Mouse (Mus musculus) brain, embryonic 14.5 days (tissue): ENCODE results near the gene Ppp1r1a. TPM values are rescaled to one million over a fixed set of nuclear protein-coding genes. Genes with fewer than 3 reads are reported as not detected.
A peak's percentile ranks its signal among the peaks of the same experiment; 100 is the strongest.

ENCODE experiments used
- DNase-seq: peaks from one replicate; pipeline ENCODE4 v3.0.0-alpha.2; 2011; ENCODE audit warnings: low read depth
- CTCF ChIP-seq: fragments of 200-500 bp; IDR thresholded peaks from 2 replicates; pipeline ENCODE4 v1.5.1; 2012; ENCODE audit warnings: inconsistent platforms, mild to moderate bottlenecking, moderate library complexity, borderline replicate concordance; ENCODE audit not compliant: insufficient read depth, insufficient read length; ENCODE audit errors: extremely low read depth
- POLR2A ChIP-seq: fragments of 200-500 bp; IDR thresholded peaks from 2 replicates; pipeline ENCODE4 v1.6.1; 2012; ENCODE audit warnings: mild to moderate bottlenecking, inconsistent platforms, borderline replicate concordance; ENCODE audit not compliant: poor library complexity, insufficient read depth, insufficient read length, severe bottlenecking; ENCODE audit errors: extremely low read depth
- polyA plus RNA-seq: library from polyadenylated mRNA; depleted of rRNA; stranded (reverse); fragments of >200 nt; gene quantifications from 2 replicates; pipeline ENCODE4 v1.2.3, GENCODE M21; 2012; rRNA removed

Gene Ppp1r1a
- polyA plus RNA-seq, 1 experiment: 68.4 TPM

DNA sequence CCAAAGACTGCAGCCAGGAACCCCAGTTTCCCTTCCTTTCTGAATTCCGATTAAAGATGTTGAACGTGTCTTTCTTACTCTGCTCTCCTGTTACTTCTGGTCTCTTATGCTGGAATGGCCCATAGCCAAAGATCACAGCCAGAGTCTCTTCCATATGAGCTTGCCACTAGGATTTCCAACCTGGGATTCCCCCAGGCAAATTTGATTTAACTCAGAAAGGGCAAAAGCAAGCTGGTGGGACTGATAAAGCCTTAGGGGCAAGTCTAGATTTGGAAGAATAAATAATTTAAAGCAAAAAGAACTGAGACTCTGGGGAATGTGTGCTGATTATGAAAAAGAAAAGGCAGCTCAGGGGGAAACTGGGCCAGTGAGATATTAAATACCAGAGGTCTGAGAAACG is 52.7 kb downstream of the Ppp1r1a start:
- DNase-seq: peak; percentile 58
- TF ChIP-seq POLR2A: no peak
- TF ChIP-seq CTCF: no peak

- TF ChIP-seq CTCF: no peak
- no peak for TF ChIP-seq POLR2A
- peak; percentile 57 for DNase-seq
These were observed 53.3 kb downstream of the Ppp1r1a start for GRCm38 (mm10) chr15:103484490-103484889.

DNA sequence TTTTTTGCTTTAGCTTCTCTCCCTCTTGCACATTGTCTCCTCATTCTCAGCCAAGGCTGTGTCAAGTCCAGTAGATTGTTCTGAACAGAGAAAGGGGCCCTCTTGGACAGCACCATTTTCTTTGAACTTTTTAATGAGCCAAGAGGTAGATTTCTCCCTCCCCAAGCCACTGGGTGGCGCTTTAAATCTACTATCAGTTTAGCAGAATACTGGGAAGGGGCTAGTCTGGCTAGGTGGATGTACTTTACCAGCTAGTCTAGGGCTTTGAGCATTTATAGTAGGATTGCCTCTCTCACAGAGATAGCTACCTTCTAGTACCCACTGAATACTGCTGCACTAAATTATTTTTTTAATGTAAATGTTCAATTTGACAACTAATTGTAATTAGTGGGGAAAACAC is 55.3 kb downstream of the Ppp1r1a start:
- TF ChIP-seq POLR2A (no peak), CTCF (peak; percentile 59; the same call in 1 of the 2 replicates)

More for the DNA sequence above, 55.3 kb downstream of the Ppp1r1a start:
- peak; percentile 82 for DNase-seq

Other genes with a start within 250 kb of the Ppp1r1a start
- 0.30 and 0.33 TPM in 2 replicates for gene Gpr84, start 227.4 kb downstream of the Ppp1r1a start, polyA plus RNA-seq
- 20.3 and 37.5 TPM in 2 replicates for gene Zfp385a, start 197.9 kb downstream of the Ppp1r1a start, polyA plus RNA-seq
- gene Itga5, start 171.2 kb downstream of the Ppp1r1a start, polyA plus RNA-seq: 7.6 and 11.1 TPM in 2 replicates
- gene Gtsf1, start 107.5 kb downstream of the Ppp1r1a start, polyA plus RNA-seq: not detected in 2 replicates
- not detected in 2 replicates for gene Gtsf2, start 89.5 kb downstream of the Ppp1r1a start, polyA plus RNA-seq
- gene Nckap1l, start 84.2 kb downstream of the Ppp1r1a start, polyA plus RNA-seq: 1.6 and 2.2 TPM in 2 replicates
- gene Pde1b, start 35.0 kb downstream of the Ppp1r1a start, polyA plus RNA-seq: 92.4 and 94.5 TPM in 2 replicates
- gene Glycam1, start 27.1 kb upstream of the Ppp1r1a start, polyA plus RNA-seq: not detected in 2 replicates
- gene Mucl1, start 217.5 kb upstream of the Ppp1r1a start, polyA plus RNA-seq: not detected in 2 replicates